Mouse (Mus musculus) cerebellum, postnatal 10 days (tissue): ENCODE measurements at regions not wholly inside any gene's neighbourhood (a gene's known extent, or its start where the extent isn't known, plus 50 kb on each side); places are given as distances from the start of the nearest gene placed in this dataset.

Experiments used
- DNase-seq, 2 experiments: peaks; one replicate each; pipeline ENCODE4 v3.0.0; 2021; ENCODE audit warnings: mixed read lengths in 2 of 2

DNA sequence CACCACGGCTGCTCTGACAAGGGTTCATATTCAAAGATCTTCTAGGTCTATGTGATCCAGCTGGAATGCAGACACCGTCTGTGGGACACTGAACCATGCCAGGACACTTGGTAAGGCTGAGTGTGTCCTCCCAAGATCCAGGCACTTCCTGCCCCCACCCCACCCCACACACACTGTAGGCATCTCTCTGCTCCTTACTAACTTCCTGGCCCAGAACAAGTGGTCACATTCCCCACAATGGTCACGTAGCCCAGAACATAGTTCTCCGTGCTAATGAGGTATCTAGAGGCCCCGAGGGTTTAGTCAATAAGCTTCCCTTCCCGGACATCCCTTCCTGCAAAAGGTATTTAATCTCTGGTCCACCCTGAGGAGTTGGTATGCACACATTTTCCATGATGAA, 54.5 kb upstream of the Cav2 start:
- DNase-seq, result no peak
